Mouse (Mus musculus) embryonic fibroblast, embryonic 13.5 days (primary cell): ENCODE measurements around the gene Atp5b.

ENCODE experiments used
- CTCF ChIP-seq: IDR thresholded peaks from 2 replicates; pipeline ENCODE4 v1.5.1; 2011; ENCODE audit warnings: mild to moderate bottlenecking, control low read depth, low read length, moderate library complexity, borderline replicate concordance; ENCODE audit not compliant: insufficient read depth
- POLR2A ChIP-seq: IDR thresholded peaks from 2 replicates; pipeline ENCODE4 v1.6.1; 2011; ENCODE audit warnings: low read depth, mild to moderate bottlenecking, control low read depth, low read length, moderate library complexity

DNA sequence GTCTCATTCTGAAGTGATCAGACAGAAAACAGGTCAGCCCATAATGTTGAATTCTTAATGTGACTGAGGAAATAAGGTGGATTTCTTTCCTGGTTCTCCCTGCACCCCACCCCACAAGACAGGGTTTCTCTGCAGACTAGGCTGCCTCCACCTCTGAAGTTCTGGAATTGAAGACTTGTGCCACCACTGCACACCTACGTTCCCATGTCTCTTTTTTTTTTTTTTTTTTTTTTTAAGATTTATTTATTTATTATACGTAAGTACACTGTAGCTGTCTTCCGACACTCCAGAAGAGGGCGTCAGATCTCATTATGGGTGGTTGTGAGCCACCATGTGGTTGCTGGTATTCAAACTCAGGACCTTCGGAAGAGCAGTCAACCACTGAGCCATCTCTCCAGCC lies 17.0 kb upstream of the Atp5b start:
- TF ChIP-seq POLR2A: no peak
- no peak for TF ChIP-seq CTCF
